Comparison of ENCODE assay signal across 18 mouse cellular contexts in genomic region chr2:114407408-114407807, GRCm38 (mm10).
"Had no signal": no experiment of that assay in that cellular context is flagged by ENCODE, and none has a peak within 500 bp of the region (broad histone marks: within the 10 kb centered on the region; RNA-seq: fewer than 3 reads in every experiment).

No protein-coding gene starts in this region.

- H3K4me2 ChIP-seq: lung, embryonic 15.5 days; midbrain, embryonic 15.5 days; neural tube, embryonic 13.5 days; neural tube, embryonic 15.5 days had no signal

- ATAC-seq: lung, postnatal 0 days; midbrain, embryonic 15.5 days had no signal

- H3K4me1 ChIP-seq: lung, embryonic 15.5 days; midbrain, embryonic 10.5 days; midbrain, embryonic 15.5 days; neural tube, embryonic 15.5 days had no signal

- H3K27ac ChIP-seq: liver, embryonic 14.5 days; lung, embryonic 15.5 days; midbrain, embryonic 10.5 days; midbrain, embryonic 15.5 days; neural tube, embryonic 13.5 days; neural tube, embryonic 15.5 days had no signal

- H3K4me3 ChIP-seq: lung, embryonic 15.5 days; midbrain, embryonic 10.5 days; midbrain, embryonic 15.5 days; myocyte; neural tube, embryonic 13.5 days; neural tube, embryonic 15.5 days had no signal

- DNase-seq: lung, adult 18-20 months; lung, postnatal 4 days; retina, postnatal 1 day; right cerebral cortex, adult 18-20 months; right cerebral cortex, postnatal 25 days; right cerebral cortex, postnatal 4 days; spleen, adult 18-20 months; thymus, adult 18-20 months; thymus, postnatal 14 days; thymus, postnatal 36 days had no signal

- H3K36me3 ChIP-seq: lung, embryonic 15.5 days; midbrain, embryonic 10.5 days; midbrain, embryonic 15.5 days; neural tube, embryonic 13.5 days; neural tube, embryonic 15.5 days had no signal

- H3K9me3 ChIP-seq: lung, embryonic 15.5 days; midbrain, embryonic 10.5 days; midbrain, embryonic 15.5 days; neural tube, embryonic 13.5 days; neural tube, embryonic 15.5 days had no signal

- H3K9ac ChIP-seq: liver, embryonic 14.5 days; lung, embryonic 15.5 days; midbrain, embryonic 15.5 days; neural tube, embryonic 13.5 days; neural tube, embryonic 15.5 days had no signal

- H3K27me3 ChIP-seq: lung, embryonic 15.5 days; midbrain, embryonic 15.5 days; neural tube, embryonic 13.5 days; neural tube, embryonic 15.5 days had no signal
